Mouse (Mus musculus): Measurements from ENCODE around the gene Nfia. TPM values are rescaled to one million over a fixed set of nuclear protein-coding genes. Genes with fewer than 3 reads are reported as not detected.

Nfia gene
- polyA plus RNA-seq, 2 experiments: 51.9 to 71.2 TPM

GRCm38 (mm10) chr4:98126003-98126677, 353.6 kb downstream of the Nfia start:
- 48% methylated on average over 11 of the region's 11 CpGs for WGBS
- Histone ChIP-seq H3K27ac (replicated peaks; ENCODE audit: low read depth, low read length) (no peak overlapping the region), H3K9ac (ENCODE audit: low read depth, low read length, severe bottlenecking) (no peak overlapping the region), H3K4me1 (ENCODE audit: control insufficient read depth, insufficient read depth, low read length) (no peaks in the 10 kb centered on the region), H3K4me2 (replicated peaks; ENCODE audit: low read depth, low read length, severe bottlenecking) (no peak overlapping the region), H3K27me3 (ENCODE audit: control insufficient read depth, insufficient read depth, low read length) (no peaks in the 10 kb centered on the region), H3K4me3 (replicated peaks; ENCODE audit: low read length) (no peak overlapping the region), H3K36me3 (ENCODE audit: control insufficient read depth, insufficient read depth, low read length) (no peaks in the 10 kb centered on the region), H3K9me3 (ENCODE audit: control insufficient read depth, low read length) (0 out of 2 replicates have a peak, but pooled peaks cover 2% of the 10 kb centered on the region)
- DNase-seq (ENCODE audit: low spot score) (no peak), ATAC-seq (ENCODE audit: low FRiP score, low read depth) (no peak; the same call in 1 of the 2 replicates)
- TF ChIP-seq POLR2A (IDR thresholded peaks at IDR 0.05; ENCODE audit: borderline replicate concordance, extremely low read depth, insufficient read depth, insufficient read length): no peak

DNA sequence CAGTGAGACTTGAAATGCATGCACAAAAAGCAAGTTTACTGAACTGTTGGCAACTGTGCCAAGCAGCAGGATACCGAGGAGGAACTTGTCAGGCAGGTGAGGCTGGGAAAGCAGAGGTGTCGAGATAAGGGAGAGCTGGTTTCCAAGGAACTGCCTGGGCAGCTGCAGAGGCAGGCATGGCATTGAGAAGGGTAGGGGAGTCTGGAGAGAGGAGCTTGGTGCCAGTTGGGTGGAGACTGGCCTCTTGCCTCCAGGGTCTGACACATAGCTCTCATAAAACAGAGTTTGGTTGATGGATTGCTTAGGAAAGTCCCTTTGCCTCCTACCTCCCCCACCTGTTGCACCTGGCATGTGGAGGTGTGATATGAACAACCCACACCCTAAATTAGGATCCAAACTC, 358.3 kb downstream of the Nfia start:
- no peak for TF ChIP-seq POLR2A (IDR thresholded peaks at IDR 0.05; ENCODE audit: borderline replicate concordance, extremely low read depth, insufficient read depth, insufficient read length)
- ATAC-seq (ENCODE audit: low FRiP score, low read depth): no peak
- Histone ChIP-seq H3K36me3 (ENCODE audit: control insufficient read depth, insufficient read depth, low read length) (no peaks in the 10 kb centered on the region), H3K4me3 (replicated peaks; ENCODE audit: low read length) (no peak overlapping the region), H3K9ac (ENCODE audit: low read depth, low read length, severe bottlenecking) (no peak overlapping the region), H3K4me2 (replicated peaks; ENCODE audit: low read depth, low read length, severe bottlenecking) (no peak overlapping the region), H3K27ac (replicated peaks; ENCODE audit: low read depth, low read length) (no peak overlapping the region), H3K4me1 (ENCODE audit: control insufficient read depth, insufficient read depth, low read length) (peaks cover 4% of the 10 kb centered on the region; the same call in 1 of the 2 replicates), H3K27me3 (ENCODE audit: control insufficient read depth, insufficient read depth, low read length) (no peaks in the 10 kb centered on the region), H3K9me3 (ENCODE audit: control insufficient read depth, low read length) (0 out of 2 replicates have a peak, but pooled peaks cover 2% of the 10 kb centered on the region)
- WGBS: 55% methylated on average over 2 of the region's 2 CpGs
- DNase-seq (ENCODE audit: low spot score): no peak

- 95% methylated on average over 4 of the region's 4 CpGs for WGBS
- DNase-seq (ENCODE audit: low spot score) (no peak), ATAC-seq (ENCODE audit: low FRiP score, low read depth) (no peak)
- peaks cover 4% of the 10 kb centered on the region; the same call in 1 of the 2 replicates for H3K4me1 ChIP-seq (ENCODE audit: control insufficient read depth, insufficient read depth, low read length)
- H3K9me3 ChIP-seq (ENCODE audit: control insufficient read depth, low read length): no peaks in the 10 kb centered on the region
- H3K36me3 ChIP-seq (ENCODE audit: control insufficient read depth, insufficient read depth, low read length): no peaks in the 10 kb centered on the region
- H3K27ac ChIP-seq (replicated peaks; ENCODE audit: low read depth, low read length): no peak overlapping the region
- H3K27me3 ChIP-seq (ENCODE audit: control insufficient read depth, insufficient read depth, low read length): no peaks in the 10 kb centered on the region
- no peak overlapping the region for H3K4me2 ChIP-seq (replicated peaks; ENCODE audit: low read depth, low read length, severe bottlenecking)
- H3K4me3 ChIP-seq (replicated peaks; ENCODE audit: low read length): no peak overlapping the region
- no peak for TF ChIP-seq POLR2A (IDR thresholded peaks at IDR 0.05; ENCODE audit: borderline replicate concordance, extremely low read depth, insufficient read depth, insufficient read length)
- H3K9ac ChIP-seq (ENCODE audit: low read depth, low read length, severe bottlenecking): no peak overlapping the region
Measured at GRCm38 (mm10) chr4:98134027-98134426, 361.5 kb downstream of the Nfia start.

DNA sequence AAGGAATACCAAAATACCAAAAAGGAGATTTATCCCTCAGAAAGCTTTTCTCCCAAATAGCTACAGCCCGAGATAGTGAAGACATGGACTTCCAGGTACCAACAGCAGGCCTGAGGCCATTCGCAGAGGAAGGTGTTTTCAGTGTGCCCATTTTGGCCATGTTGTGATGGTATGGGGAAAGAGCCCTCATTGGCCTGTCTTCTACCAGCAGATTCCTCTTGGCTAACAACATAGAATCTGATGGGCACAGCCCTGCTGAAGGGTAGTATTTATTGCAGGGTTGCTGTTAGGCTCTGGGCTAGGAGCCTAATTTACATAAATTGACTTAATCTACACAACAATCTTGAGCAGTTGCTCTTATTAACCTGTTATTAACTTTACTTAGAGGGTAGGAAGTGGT, 363.5 kb downstream of the Nfia start:
- Histone ChIP-seq H3K4me1 (ENCODE audit: control insufficient read depth, insufficient read depth, low read length) (peaks cover 4% of the 10 kb centered on the region; the same call in 1 of the 2 replicates), H3K9ac (ENCODE audit: low read depth, low read length, severe bottlenecking) (no peak overlapping the region), H3K36me3 (ENCODE audit: control insufficient read depth, insufficient read depth, low read length) (no peaks in the 10 kb centered on the region), H3K27ac (replicated peaks; ENCODE audit: low read depth, low read length) (no peak overlapping the region), H3K9me3 (ENCODE audit: control insufficient read depth, low read length) (no peaks in the 10 kb centered on the region), H3K4me2 (replicated peaks; ENCODE audit: low read depth, low read length, severe bottlenecking) (no peak overlapping the region), H3K27me3 (ENCODE audit: control insufficient read depth, insufficient read depth, low read length) (no peaks in the 10 kb centered on the region), H3K4me3 (replicated peaks; ENCODE audit: low read length) (no peak overlapping the region)
- ATAC-seq (ENCODE audit: low FRiP score, low read depth) (no peak), DNase-seq (ENCODE audit: low spot score) (no peak)
- no peak for TF ChIP-seq POLR2A (IDR thresholded peaks at IDR 0.05; ENCODE audit: borderline replicate concordance, extremely low read depth, insufficient read depth, insufficient read length)
- WGBS: 83% methylated on average over 2 of the region's 2 CpGs

DNA sequence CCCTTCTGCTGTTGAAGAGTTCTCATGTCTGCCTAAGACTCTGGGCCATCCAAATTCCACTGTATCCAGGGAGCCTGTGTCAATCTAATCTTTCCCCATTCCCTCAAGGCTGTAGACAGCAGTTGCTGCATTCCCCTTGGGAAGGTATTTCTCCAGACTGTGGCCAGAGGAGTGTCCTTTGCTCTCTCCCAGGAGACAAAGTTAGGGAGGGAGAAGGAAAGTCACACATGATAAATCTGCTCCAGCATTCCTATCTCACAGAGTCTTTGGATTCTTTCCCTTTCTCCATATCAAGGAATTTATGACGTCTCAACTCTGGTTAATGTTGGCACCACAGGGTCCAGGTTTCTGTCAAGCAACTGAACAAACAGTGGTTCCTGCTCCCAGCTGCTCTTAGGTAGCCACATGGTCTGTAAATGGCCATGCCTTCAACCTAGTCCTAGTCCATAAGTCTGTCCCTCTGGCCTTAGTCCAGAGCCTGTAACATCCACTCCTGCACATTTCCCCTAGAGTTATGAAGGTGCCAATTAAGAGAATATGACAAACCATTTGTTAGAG, 370.4 kb downstream of the Nfia start:
- DNase-seq (ENCODE audit: low spot score): no peak
- H3K36me3 ChIP-seq (ENCODE audit: control insufficient read depth, insufficient read depth, low read length): no peaks in the 10 kb centered on the region
- no peak overlapping the region for H3K9ac ChIP-seq (ENCODE audit: low read depth, low read length, severe bottlenecking)
- 54% methylated on average over 1 of the region's 1 CpGs for WGBS
- no peaks in the 10 kb centered on the region for H3K4me1 ChIP-seq (ENCODE audit: control insufficient read depth, insufficient read depth, low read length)
- no peaks in the 10 kb centered on the region for H3K27me3 ChIP-seq (ENCODE audit: control insufficient read depth, insufficient read depth, low read length)
- no peak overlapping the region for H3K4me2 ChIP-seq (replicated peaks; ENCODE audit: low read depth, low read length, severe bottlenecking)
- H3K27ac ChIP-seq (replicated peaks; ENCODE audit: low read depth, low read length): no peak overlapping the region
- no peak overlapping the region for H3K4me3 ChIP-seq (replicated peaks; ENCODE audit: low read length)
- TF ChIP-seq POLR2A (IDR thresholded peaks at IDR 0.05; ENCODE audit: borderline replicate concordance, extremely low read depth, insufficient read depth, insufficient read length): no peak
- ATAC-seq (ENCODE audit: low FRiP score, low read depth): no peak
- H3K9me3 ChIP-seq (ENCODE audit: control insufficient read depth, low read length): no peaks in the 10 kb centered on the region

Data from limb, embryonic 14.5 days (tissue).